Mouse (Mus musculus): ENCODE measurements around the gene Zcchc4.

DNA sequence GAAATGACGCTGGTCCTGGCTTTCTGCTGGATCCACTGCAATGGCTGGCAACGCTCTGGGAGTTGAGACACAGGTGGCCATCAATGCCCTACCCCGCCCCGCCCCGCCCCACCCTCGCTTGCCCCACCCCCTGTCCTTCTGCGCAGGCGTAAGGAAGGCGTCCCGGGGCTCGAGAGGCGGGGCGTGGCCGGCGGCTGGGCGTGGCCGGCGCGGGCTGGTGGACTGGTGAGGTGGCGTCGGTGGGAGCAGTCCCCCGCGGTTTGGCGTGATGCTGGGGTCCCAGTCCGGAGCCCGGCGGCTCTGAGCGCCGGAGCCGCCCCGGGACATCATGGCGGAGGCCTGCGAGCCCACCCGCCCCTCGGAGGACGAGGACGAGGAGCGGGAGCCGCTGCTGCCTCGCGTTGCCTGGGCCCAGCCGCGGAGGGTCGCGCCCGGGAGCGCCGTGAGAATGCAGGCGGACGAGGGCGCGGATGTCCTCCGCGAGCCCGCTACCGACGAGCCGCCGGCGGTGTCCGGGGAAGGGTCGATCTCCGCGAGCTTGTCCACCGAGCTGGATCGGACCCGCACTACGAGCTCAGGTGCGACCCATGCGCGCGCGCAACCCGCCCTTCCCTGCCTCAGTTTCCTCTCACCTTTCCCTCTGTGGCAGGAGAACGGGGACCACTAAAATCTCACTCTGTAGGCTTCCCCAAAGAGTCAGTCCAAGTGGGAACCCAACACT, 33.7 kb upstream of the Zcchc4 start, which contains the start of gene Pi4k2b:
- TF ChIP-seq CTCF (IDR thresholded peaks at IDR 0.05; ENCODE audit: low read depth, low read length) (no peak), EP300 (IDR thresholded peaks at IDR 0.05; ENCODE audit: insufficient read depth, low read depth, low read length) (no peak)

Measured in ES-Bruce4 (cell line).